Comparison of ENCODE assay signal across 1 mouse cellular context in the genomic region with DNA sequence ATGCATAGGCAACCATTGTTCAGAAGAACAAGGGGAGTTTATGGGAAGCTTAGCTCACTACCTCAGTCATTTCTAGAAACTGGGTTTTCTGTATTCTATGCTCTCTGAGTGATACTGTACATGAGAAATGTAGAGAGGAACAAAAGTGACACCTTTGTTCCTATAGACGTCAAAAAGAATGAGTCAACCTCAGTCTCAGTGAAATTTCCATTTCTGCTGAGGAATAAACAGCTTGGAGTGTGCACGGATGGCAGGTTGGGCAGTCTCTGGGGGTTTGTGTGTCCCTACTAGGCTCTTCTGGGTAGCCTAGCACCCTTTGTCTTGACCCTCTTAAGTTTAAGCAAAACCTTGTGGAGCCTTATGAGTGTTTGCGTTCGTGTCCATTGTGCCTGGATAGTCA.
TF ChIP-seq lines count a peak whose summit lies in the region.

No protein-coding gene starts in this region.

TF ChIP-seq in CH12.LX, 34 proteins besides CTCF, POLR2A, EP300 and RAD21 (continued from another document):
- peak; percentile 70; the same call in 1 of the 2 replicates for TF ChIP-seq TCF12 (IDR thresholded peaks at IDR 0.05; ENCODE audit: low read depth, low read length)
- TF ChIP-seq NRF1 (IDR thresholded peaks at IDR 0.05; ENCODE audit: low read depth, low read length) = no peak
- TF ChIP-seq MEF2A (IDR thresholded peaks at IDR 0.05; ENCODE audit: borderline replicate concordance, low read depth, low read length) = peak; percentile 79
- TF ChIP-seq UBTF (IDR thresholded peaks at IDR 0.05; ENCODE audit: low read depth, low read length) = no peak
- TF ChIP-seq MYC (IDR thresholded peaks at IDR 0.05; ENCODE audit: low read depth, low read length) = no peak
